Mouse (Mus musculus): ENCODE results near the gene Pi16. TPM values are rescaled to one million over a fixed set of nuclear protein-coding genes. Genes with fewer than 3 reads are reported as not detected.
A peak's percentile ranks its signal among the peaks of the same experiment; 100 is the strongest.

Gene Pi16
- polyA plus RNA-seq, 1 experiment from 2014 or later = 0.73 TPM

DNA sequence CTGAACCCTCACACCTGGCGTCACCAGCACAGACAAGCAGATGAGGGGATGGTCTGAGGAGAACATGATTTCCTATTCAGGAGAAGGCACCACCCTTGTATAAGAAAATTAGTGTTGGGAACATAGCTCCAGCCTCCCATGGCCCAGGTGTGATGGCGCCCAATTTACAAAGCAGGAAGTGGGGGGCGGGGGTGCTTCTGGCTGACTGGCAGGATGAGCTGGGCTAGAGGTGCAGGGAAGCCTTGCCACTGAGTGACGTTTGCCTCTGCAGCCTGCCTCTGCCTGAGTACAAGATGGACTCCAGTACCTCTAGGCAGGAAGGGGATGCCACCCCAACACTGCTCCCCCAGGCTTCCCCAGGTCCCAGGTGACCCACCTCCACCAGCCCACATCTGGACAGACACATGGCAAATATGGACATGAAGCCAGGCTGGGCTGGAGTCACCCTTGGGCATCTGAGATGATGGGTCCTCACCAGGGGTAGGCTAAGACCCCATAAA is 14.8 kb downstream of the Pi16 start:
- Histone ChIP-seq H3K9me3 (ENCODE audit: control insufficient read depth) (no peaks in the 10 kb centered on the region), H3K4me1 (replicated peaks; ENCODE audit: control insufficient read depth, insufficient read depth, low read length) (no peaks in the 10 kb centered on the region), H3K9ac (ENCODE audit: low read depth, low read length) (no peak overlapping the region), H3K4me3 (ENCODE audit: low read depth, low read length) (no peak overlapping the region), H3K27ac (ENCODE audit: low read depth, low read length) (no peak overlapping the region), H3K36me3 (ENCODE audit: control insufficient read depth, insufficient read depth) (peaks cover 52% of the 10 kb centered on the region), H3K4me2 (replicated peaks; ENCODE audit: low read depth) (no peak overlapping the region), H3K27me3 (replicated peaks; ENCODE audit: control insufficient read depth, insufficient read depth, low read length) (no peaks in the 10 kb centered on the region)
- 83% methylated on average over 4 of the region's 4 CpGs for WGBS
- TF ChIP-seq CTCF (IDR thresholded peaks at IDR 0.05; ENCODE audit: low read depth) = no peak
- ATAC-seq = no peak

GRCm38 (mm10) chr17:29336266-29336990 is 18.9 kb downstream of the Pi16 start:
- no peaks in the 10 kb centered on the region for H3K9me3 ChIP-seq (ENCODE audit: control insufficient read depth)
- no peak overlapping the region for H3K9ac ChIP-seq (ENCODE audit: low read depth, low read length)
- no peak overlapping the region for H3K4me2 ChIP-seq (replicated peaks; ENCODE audit: low read depth)
- H3K27ac ChIP-seq (ENCODE audit: low read depth, low read length) = no peak overlapping the region
- H3K36me3 ChIP-seq (ENCODE audit: control insufficient read depth, insufficient read depth) = peaks cover 81% of the 10 kb centered on the region
- no peaks in the 10 kb centered on the region for H3K4me1 ChIP-seq (replicated peaks; ENCODE audit: control insufficient read depth, insufficient read depth, low read length)
- no peak for ATAC-seq
- TF ChIP-seq CTCF (IDR thresholded peaks at IDR 0.05; ENCODE audit: low read depth) = no peak
- 88% methylated on average over 19 of the region's 19 CpGs for WGBS
- H3K27me3 ChIP-seq (replicated peaks; ENCODE audit: control insufficient read depth, insufficient read depth, low read length) = no peaks in the 10 kb centered on the region
- no peak overlapping the region for H3K4me3 ChIP-seq (ENCODE audit: low read depth, low read length)

- peaks cover 68% of the 10 kb centered on the region for H3K36me3 ChIP-seq (ENCODE audit: control insufficient read depth, insufficient read depth)
- no peak for ATAC-seq
- H3K9ac ChIP-seq (ENCODE audit: low read depth, low read length) = no peak overlapping the region
- WGBS = 91% methylated on average over 9 of the region's 9 CpGs
- H3K4me1 ChIP-seq (replicated peaks; ENCODE audit: control insufficient read depth, insufficient read depth, low read length) = 0 out of 2 replicates have a peak, but pooled peaks cover 5% of the 10 kb centered on the region
- H3K4me2 ChIP-seq (replicated peaks; ENCODE audit: low read depth) = no peak overlapping the region
- H3K9me3 ChIP-seq (ENCODE audit: control insufficient read depth) = no peaks in the 10 kb centered on the region
- H3K27ac ChIP-seq (ENCODE audit: low read depth, low read length) = 0 out of 2 replicates have a peak overlapping the region, but pooled peaks have one; percentile 35
- no peak for TF ChIP-seq CTCF (IDR thresholded peaks at IDR 0.05; ENCODE audit: low read depth)
- H3K27me3 ChIP-seq (replicated peaks; ENCODE audit: control insufficient read depth, insufficient read depth, low read length) = no peaks in the 10 kb centered on the region
- no peak overlapping the region for H3K4me3 ChIP-seq (ENCODE audit: low read depth, low read length)
These were observed 20.7 kb downstream of the Pi16 start for GRCm38 (mm10) chr17:29337979-29338823.

DNA sequence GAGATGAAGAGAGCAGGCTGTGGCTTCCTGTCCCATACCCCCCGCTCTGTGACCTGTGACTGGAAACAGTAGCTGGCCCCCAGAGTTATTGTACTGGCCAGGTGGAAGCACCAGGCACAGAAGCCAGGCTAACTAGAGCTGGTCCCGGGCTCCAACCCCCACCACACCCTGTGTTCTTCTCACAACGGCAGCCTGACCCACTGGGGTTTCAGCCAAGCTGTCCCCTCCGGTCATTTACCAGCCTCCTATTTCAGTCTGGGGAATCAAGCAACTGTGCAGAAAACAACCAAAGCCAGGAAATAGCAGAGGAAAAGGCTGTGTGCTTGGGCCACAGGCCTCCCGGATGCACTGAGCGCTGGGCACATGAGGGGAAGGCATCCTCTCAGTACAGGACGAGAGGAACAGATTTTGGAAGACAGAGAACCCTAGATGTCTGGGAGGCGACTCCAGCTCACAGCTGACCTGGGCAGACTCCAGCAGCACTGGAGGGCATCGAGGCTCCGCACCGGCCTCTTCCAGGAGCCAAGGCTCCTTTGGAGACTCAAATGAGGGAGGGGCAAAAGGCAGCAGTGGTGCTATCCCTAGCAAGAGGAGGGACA is 21.8 kb downstream of the Pi16 start:
- ATAC-seq = no peak
- Histone ChIP-seq H3K9ac (ENCODE audit: low read depth, low read length) (no peak overlapping the region), H3K27ac (ENCODE audit: low read depth, low read length) (peak overlapping the region; percentile 35; the same call in 1 of the 2 replicates), H3K4me2 (replicated peaks; ENCODE audit: low read depth) (no peak overlapping the region), H3K4me1 (replicated peaks; ENCODE audit: control insufficient read depth, insufficient read depth, low read length) (0 out of 2 replicates have a peak, but pooled peaks cover 5% of the 10 kb centered on the region), H3K36me3 (ENCODE audit: control insufficient read depth, insufficient read depth) (peaks cover 70% of the 10 kb centered on the region), H3K27me3 (replicated peaks; ENCODE audit: control insufficient read depth, insufficient read depth, low read length) (no peaks in the 10 kb centered on the region), H3K9me3 (ENCODE audit: control insufficient read depth) (no peaks in the 10 kb centered on the region), H3K4me3 (ENCODE audit: low read depth, low read length) (no peak overlapping the region)
- 80% methylated on average over 11 of the region's 11 CpGs for WGBS
- TF ChIP-seq CTCF (IDR thresholded peaks at IDR 0.05; ENCODE audit: low read depth) = no peak

DNA sequence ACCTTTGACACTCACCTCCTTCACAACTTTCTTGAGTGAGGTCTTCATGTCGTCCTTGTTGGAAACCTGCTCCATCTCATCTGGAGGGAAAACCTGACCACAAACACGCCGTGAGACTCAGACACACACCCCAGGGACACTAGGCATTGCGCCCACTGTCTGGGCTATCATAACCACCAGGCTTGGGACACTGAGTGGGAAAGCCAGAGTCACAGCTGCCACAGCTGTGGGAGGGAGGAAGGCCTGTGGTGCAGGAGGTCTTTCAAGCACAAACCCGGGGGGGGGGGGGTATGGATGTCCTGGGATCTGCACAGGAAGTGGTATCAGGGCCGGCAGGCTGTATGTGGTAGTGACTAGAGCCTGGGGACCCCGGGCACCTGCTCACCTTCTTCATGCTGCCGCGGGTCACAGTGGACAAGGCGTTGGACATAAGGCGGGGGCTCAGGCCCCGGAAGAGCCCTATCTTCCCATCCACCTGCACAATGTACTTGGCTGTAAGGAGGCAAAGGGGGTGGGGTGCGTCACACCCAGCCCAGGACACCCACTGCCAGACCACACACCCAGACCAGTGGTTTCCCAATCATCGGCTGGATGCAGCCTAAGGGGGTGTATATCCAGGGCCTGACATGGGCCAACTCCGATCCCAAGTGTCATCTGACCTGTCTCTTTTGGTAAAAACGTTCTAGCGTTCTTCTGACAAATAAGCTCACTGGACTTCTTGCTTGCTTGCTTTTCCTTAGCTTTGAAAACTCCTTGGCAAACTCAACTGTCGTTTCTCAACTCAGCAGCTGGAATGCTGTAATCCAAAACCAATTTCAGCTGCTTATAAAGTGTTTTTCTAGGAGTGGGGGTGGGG is 23.2 kb downstream of the Pi16 start:
- no peak overlapping the region for H3K9ac ChIP-seq (ENCODE audit: low read depth, low read length)
- H3K27me3 ChIP-seq (replicated peaks; ENCODE audit: control insufficient read depth, insufficient read depth, low read length) = no peaks in the 10 kb centered on the region
- no peak for TF ChIP-seq CTCF (IDR thresholded peaks at IDR 0.05; ENCODE audit: low read depth)
- H3K4me3 ChIP-seq (ENCODE audit: low read depth, low read length) = no peak overlapping the region
- H3K9me3 ChIP-seq (ENCODE audit: control insufficient read depth) = no peaks in the 10 kb centered on the region
- no peak overlapping the region for H3K4me2 ChIP-seq (replicated peaks; ENCODE audit: low read depth)
- peaks cover 63% of the 10 kb centered on the region for H3K36me3 ChIP-seq (ENCODE audit: control insufficient read depth, insufficient read depth)
- H3K4me1 ChIP-seq (replicated peaks; ENCODE audit: control insufficient read depth, insufficient read depth, low read length) = 0 out of 2 replicates have a peak, but pooled peaks cover 5% of the 10 kb centered on the region
- WGBS = 80% methylated on average over 18 of the region's 18 CpGs
- H3K27ac ChIP-seq (ENCODE audit: low read depth, low read length) = no peak overlapping the region
- no peak for ATAC-seq
